Mouse (Mus musculus) right cerebral cortex, adult 2 months (tissue): Measurements from ENCODE around the gene Mapk1ip1.

Experiments
- DNase-seq, 2 experiments: peaks; one replicate each; pipeline ENCODE4 v3.0.0; 2021 to 2022; ENCODE audit warnings: low spot score in 2 of 2

Gene Mapk1ip1

GRCm38 (mm10) chr7:138845544-138846391 lies at the start of gene Mapk1ip1, which contains the start of gene Ppp2r2d:
Gene Mapk1ip1 (minus strand): TSS chr7:138846273.
Gene Ppp2r2d (plus strand): TSS chr7:138846079.
- DNase-seq = peak; percentile 93 to 94

- DNase-seq = no peak
Observed at GRCm38 (mm10) chr7:138885365-138886289, 39.6 kb upstream of the Mapk1ip1 start.

- DNase-seq = no peak
Observed at GRCm38 (mm10) chr7:138883724-138884123, 37.7 kb upstream of the Mapk1ip1 start.

GRCm38 (mm10) chr7:138875031-138875430 lies 29.0 kb upstream of the Mapk1ip1 start:
- DNase-seq = no peak

- DNase-seq = no peak
Observed at GRCm38 (mm10) chr7:138872956-138873355, 26.9 kb upstream of the Mapk1ip1 start.

GRCm38 (mm10) chr7:138868316-138868715 lies 22.2 kb upstream of the Mapk1ip1 start:
- DNase-seq = no peak

GRCm38 (mm10) chr7:138867286-138867685 lies 21.2 kb upstream of the Mapk1ip1 start:
- DNase-seq = no peak

GRCm38 (mm10) chr7:138864776-138865175 lies 18.7 kb upstream of the Mapk1ip1 start:
- no peak for DNase-seq

- DNase-seq = no peak
Observed at GRCm38 (mm10) chr7:138863950-138864572, 18.0 kb upstream of the Mapk1ip1 start.

GRCm38 (mm10) chr7:138856670-138857069 lies 10.6 kb upstream of the Mapk1ip1 start:
- no peak for DNase-seq

- DNase-seq = no peak
Observed at GRCm38 (mm10) chr7:138854201-138854600, 8.1 kb upstream of the Mapk1ip1 start.

- DNase-seq = no peak
Observed at GRCm38 (mm10) chr7:138853417-138854031, 7.5 kb upstream of the Mapk1ip1 start.

- DNase-seq = no peak
Observed at GRCm38 (mm10) chr7:138850083-138850482, 4.0 kb upstream of the Mapk1ip1 start.

- no peak for DNase-seq
Observed at GRCm38 (mm10) chr7:138848028-138848920, 2.2 kb upstream of the Mapk1ip1 start.

GRCm38 (mm10) chr7:138847316-138848027 lies 1.4 kb upstream of the Mapk1ip1 start:
- DNase-seq = no peak

GRCm38 (mm10) chr7:138846502-138846991 lies 474 bp upstream of the Mapk1ip1 start:
- DNase-seq = peak in 1 of 2 experiments; percentile 34

GRCm38 (mm10) chr7:138845111-138845510 lies 962 bp downstream of the Mapk1ip1 start:
- DNase-seq = no peak

- no peak for DNase-seq
Observed at GRCm38 (mm10) chr7:138843421-138843820, 2.7 kb downstream of the Mapk1ip1 start.

GRCm38 (mm10) chr7:138841436-138842151 lies 4.5 kb downstream of the Mapk1ip1 start:
- DNase-seq = no peak
